Mouse (Mus musculus) forebrain, embryonic 15.5 days (tissue): ENCODE results near the gene Zfp639. TPM values are rescaled to one million over a fixed set of nuclear protein-coding genes. Genes with fewer than 3 reads are reported as not detected.
A peak's percentile ranks its signal among the peaks of the same experiment; 100 is the strongest.

Source experiments
- ATAC-seq: fragments of 200-750 bp; cut with Nextera tagmentation; replicated peaks from 2 replicates; pipeline ENCODE4 v1.8.0; 2017; ENCODE audit warnings: mild to moderate bottlenecking, moderate TSS enrichment, moderate library complexity
- H3K27ac ChIP-seq: fragments of 300-500 bp; sonication (generic); replicated peaks from 2 replicates; pipeline ENCODE4 v1.5.1; 2015; ENCODE audit warnings: mild to moderate bottlenecking, inconsistent platforms
- H3K27me3 ChIP-seq: fragments of 300-500 bp; sonication (generic); 2 replicates; pipeline ENCODE4 v1.6.1; 2015; ENCODE audit warnings: inconsistent platforms
- H3K36me3 ChIP-seq: fragments of 300-500 bp; sonication (generic); 2 replicates; pipeline ENCODE4 v1.6.1; 2015; ENCODE audit warnings: mild to moderate bottlenecking, inconsistent platforms
- H3K4me1 ChIP-seq: fragments of 300-500 bp; sonication (generic); 2 replicates; pipeline ENCODE4 v1.6.1; 2015; ENCODE audit warnings: inconsistent platforms
- H3K4me2 ChIP-seq: fragments of 300-500 bp; sonication (generic); replicated peaks from 2 replicates; pipeline ENCODE4 v1.6.1; 2015; ENCODE audit warnings: mild to moderate bottlenecking, inconsistent platforms
- H3K4me3 ChIP-seq: fragments of 300-500 bp; sonication (generic); 2 replicates; pipeline ENCODE4 v1.5.1; 2015; ENCODE audit warnings: mild to moderate bottlenecking, inconsistent platforms
- H3K9ac ChIP-seq: fragments of 300-500 bp; sonication (generic); replicated peaks from 2 replicates; pipeline ENCODE4 v1.6.1; 2015; ENCODE audit warnings: mild to moderate bottlenecking, inconsistent platforms
- H3K9me3 ChIP-seq: fragments of 300-500 bp; sonication (generic); 2 replicates; pipeline ENCODE4 v1.6.1; 2016; ENCODE audit warnings: inconsistent platforms
- WGBS: fragments of 180-500 bp; shearing (Covaris S2); methylation state at CpG from one replicate; pipeline ENCODE4 v1.1.7; 2015; ENCODE audit warnings: mixed read lengths; 5-methylcytosine and 5-hydroxymethylcytosine counted together
- polyA plus RNA-seq: library from polyadenylated mRNA; unstranded; fragments of >200 nt; fragmentation: Nextera tagmentation; extraction: Ambion mirVana; gene quantifications from 2 replicates; pipeline ENCODE4 v1.2.1, GENCODE M21; 2015

The Zfp639 gene
- polyA plus RNA-seq, 1 experiment from 2014 or later: 39.3 TPM

GRCm38 (mm10) chr3:32508666-32509324, 1.3 kb upstream of the Zfp639 start:
- H3K36me3 ChIP-seq: 0 out of 2 replicates have a peak, but pooled peaks cover 2% of the 10 kb centered on the region
- peak; percentile 36 for ATAC-seq
- H3K27me3 ChIP-seq: no peaks in the 10 kb centered on the region
- no peaks in the 10 kb centered on the region for H3K9me3 ChIP-seq
- peak overlapping the region; percentile 19 for H3K4me3 ChIP-seq
- peaks cover 29% of the 10 kb centered on the region for H3K4me1 ChIP-seq
- H3K27ac ChIP-seq: no peak overlapping the region
- no peak overlapping the region for H3K9ac ChIP-seq
- 1% methylated on average over 17 of the region's 17 CpGs for WGBS
- peak overlapping the region; percentile 44 for H3K4me2 ChIP-seq

DNA sequence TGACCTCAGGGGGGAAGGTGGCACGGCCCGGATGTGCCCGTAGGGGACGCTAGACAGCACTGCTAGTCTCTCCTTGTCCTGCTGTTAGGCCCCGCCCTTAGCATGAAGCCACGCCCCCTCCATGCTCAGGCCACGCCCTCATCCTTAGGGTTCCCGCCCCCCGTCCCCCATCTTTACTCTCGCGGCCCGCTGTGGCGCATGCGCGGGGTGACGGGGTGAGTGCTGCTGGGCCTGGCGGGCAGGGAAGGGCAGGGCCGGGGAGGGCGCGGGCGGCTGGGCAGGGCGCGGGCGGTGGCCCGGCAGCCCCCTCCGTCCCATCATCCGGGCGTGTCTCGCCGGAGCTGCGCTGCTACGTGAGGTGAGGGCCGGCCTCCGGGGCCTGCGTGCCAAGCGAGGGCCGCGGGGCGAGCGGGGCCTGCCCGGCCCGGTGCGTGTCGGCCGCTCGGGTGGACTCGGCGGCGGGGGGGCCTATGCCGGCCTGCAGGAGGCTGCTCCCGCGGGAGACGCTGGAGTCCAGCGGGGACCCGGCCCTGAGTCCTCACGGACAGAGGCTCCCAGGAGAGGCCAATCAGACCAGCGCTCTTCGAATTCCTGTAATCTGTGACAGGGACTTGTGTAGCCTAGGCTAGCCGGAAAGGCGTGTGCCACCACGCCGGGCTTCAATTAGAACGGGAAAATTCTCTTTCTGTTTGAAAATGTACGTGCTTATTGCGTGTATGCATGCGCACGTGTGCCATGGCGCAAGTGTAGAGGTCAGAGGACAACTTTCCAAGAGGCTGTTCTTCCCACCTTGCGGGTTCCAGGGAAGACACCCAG, 524 bp downstream of the Zfp639 start:
- Histone ChIP-seq H3K27me3 (no peaks in the 10 kb centered on the region), H3K36me3 (peaks cover 9% of the 10 kb centered on the region), H3K4me1 (peaks cover 29% of the 10 kb centered on the region), H3K27ac (peak overlapping the region; percentile 76), H3K9me3 (no peaks in the 10 kb centered on the region), H3K4me3 (peak overlapping the region; percentile 91), H3K9ac (peak overlapping the region; percentile 96), H3K4me2 (peak overlapping the region; percentile 68)
- ATAC-seq: peak; percentile 90
- whole genome bisulfite sequencing: under 1% methylated on average over 57 of the region's 69 CpGs

DNA sequence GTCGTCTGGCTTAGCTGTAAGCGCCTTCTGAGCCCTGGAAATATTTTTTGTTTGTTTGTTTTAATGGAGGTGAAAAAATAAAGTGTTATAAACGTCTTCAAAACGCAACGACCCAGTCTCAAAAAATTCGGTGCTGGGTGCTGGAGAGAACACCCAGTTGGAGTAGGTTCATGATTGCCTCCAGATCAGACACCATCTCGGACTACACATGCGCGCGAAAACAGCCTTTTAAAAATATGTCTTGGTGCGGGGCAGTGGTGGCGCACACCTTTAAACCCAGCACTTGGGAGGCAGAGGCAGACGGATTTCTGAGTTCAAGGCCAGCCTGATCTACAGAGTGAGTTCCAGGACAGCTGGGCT, 1.1 kb downstream of the Zfp639 start:
- Histone ChIP-seq H3K4me3 (peak overlapping the region; percentile 91), H3K27ac (no peak overlapping the region; the same call in 1 of the 2 replicates), H3K4me1 (peaks cover 29% of the 10 kb centered on the region), H3K9me3 (no peaks in the 10 kb centered on the region), H3K4me2 (peak overlapping the region; percentile 68), H3K36me3 (peaks cover 14% of the 10 kb centered on the region), H3K9ac (peak overlapping the region; percentile 96), H3K27me3 (no peaks in the 10 kb centered on the region)
- 3% methylated on average over 13 of the region's 13 CpGs for WGBS
- no peak for ATAC-seq

DNA sequence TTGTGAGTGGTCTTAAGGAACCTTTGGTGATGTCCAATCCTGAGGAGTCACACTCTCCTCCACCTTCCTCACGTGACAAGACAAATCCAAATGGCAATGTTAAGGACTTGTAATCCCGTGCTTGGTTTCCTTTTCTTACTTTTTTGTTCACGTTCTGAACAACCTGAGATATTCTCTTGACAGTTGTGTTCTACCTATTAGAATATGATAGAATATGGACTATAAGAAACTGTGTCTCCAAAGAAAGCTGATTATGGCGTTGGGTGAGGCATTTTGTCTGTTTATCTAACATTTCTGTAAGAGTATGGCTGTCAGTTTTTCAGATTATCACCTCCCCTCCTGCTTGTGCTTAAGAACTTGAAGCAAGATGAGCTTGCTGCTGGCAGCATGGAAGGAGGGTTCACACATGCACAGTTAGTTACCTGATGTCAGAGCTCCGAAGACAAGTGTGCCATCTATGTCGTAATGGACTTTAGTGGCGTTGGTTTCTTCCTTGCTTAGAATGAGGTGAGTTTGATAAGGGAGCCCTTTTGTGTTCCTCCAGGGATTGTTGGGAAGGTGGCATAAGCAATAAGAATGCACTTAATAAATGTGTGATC, 2.7 kb downstream of the Zfp639 start:
- no peak overlapping the region for H3K4me2 ChIP-seq
- no peak overlapping the region for H3K4me3 ChIP-seq
- no peak overlapping the region for H3K9ac ChIP-seq
- H3K4me1 ChIP-seq: peaks cover 29% of the 10 kb centered on the region
- no peaks in the 10 kb centered on the region for H3K27me3 ChIP-seq
- H3K36me3 ChIP-seq: peaks cover 20% of the 10 kb centered on the region
- H3K27ac ChIP-seq: no peak overlapping the region
- H3K9me3 ChIP-seq: no peaks in the 10 kb centered on the region
- 92% methylated on average over 7 of the region's 7 CpGs for WGBS
- ATAC-seq: no peak

- Histone ChIP-seq H3K27me3 (no peaks in the 10 kb centered on the region), H3K27ac (no peak overlapping the region), H3K4me3 (no peak overlapping the region), H3K9ac (no peak overlapping the region), H3K9me3 (no peaks in the 10 kb centered on the region), H3K4me1 (peaks cover 29% of the 10 kb centered on the region), H3K36me3 (peaks cover 26% of the 10 kb centered on the region), H3K4me2 (no peak overlapping the region)
- ATAC-seq: no peak
These were observed 3.5 kb downstream of the Zfp639 start for GRCm38 (mm10) chr3:32513528-32513927.

- ATAC-seq: no peak
- Histone ChIP-seq H3K4me1 (peaks cover 9% of the 10 kb centered on the region), H3K9me3 (no peaks in the 10 kb centered on the region), H3K4me2 (no peak overlapping the region), H3K27ac (no peak overlapping the region), H3K9ac (no peak overlapping the region), H3K4me3 (no peak overlapping the region), H3K36me3 (peaks cover 31% of the 10 kb centered on the region), H3K27me3 (no peaks in the 10 kb centered on the region)
- WGBS: 91% methylated on average over 4 of the region's 4 CpGs
These were observed 17.1 kb downstream of the Zfp639 start for GRCm38 (mm10) chr3:32527181-32527580.

DNA sequence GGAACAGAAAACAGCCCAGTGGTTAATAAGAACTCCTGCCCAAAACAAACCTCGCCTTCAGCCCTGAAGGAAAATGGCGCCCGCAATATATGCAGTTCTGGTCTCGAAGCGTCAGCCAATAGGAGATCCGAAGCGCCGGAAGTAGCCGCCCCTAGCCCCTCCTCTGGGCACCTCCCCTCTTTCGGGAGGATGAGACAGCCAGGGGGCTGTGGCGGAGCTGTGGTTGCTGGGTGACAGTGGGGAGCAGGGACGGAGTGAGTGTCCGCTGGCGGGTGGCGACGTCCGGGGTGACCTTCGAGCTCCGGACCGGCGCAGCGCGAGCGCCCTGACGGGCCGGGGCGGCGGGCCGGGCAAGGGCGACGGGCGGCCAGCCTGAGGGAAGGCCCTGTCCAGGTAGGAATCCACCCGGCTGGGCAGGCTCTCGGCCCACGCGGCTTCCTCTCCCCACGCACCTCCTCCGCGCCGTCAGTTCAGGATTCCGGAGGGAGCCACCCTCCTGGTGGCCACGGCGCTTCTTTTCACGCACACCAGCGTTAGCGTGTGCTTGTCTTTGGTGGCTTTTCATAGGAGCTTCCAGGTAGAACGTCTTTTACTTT, 19.3 kb downstream of the Zfp639 start, which contains the start of gene Mfn1:
Gene Mfn1, plus strand, starts transcription at position 163 of the 596 bp plus-strand sequence.
- no peaks in the 10 kb centered on the region for H3K9me3 ChIP-seq
- peak within 1 kb of the TSS; percentile 60 for H3K4me3 ChIP-seq
- H3K4me1 ChIP-seq: peaks cover 9% of the 10 kb centered on the region
- WGBS: under 1% methylated on average over 47 of the region's 47 CpGs
- peak within 1 kb of the TSS; percentile 63 for H3K4me2 ChIP-seq
- peak within 1 kb of the TSS; percentile 44 for H3K27ac ChIP-seq
- peak; percentile 100 for ATAC-seq
- H3K27me3 ChIP-seq: no peaks in the 10 kb centered on the region
- peaks cover 14% of the 10 kb centered on the region; the same call in 1 of the 2 replicates for H3K36me3 ChIP-seq
- peak within 1 kb of the TSS; percentile 70 for H3K9ac ChIP-seq

DNA sequence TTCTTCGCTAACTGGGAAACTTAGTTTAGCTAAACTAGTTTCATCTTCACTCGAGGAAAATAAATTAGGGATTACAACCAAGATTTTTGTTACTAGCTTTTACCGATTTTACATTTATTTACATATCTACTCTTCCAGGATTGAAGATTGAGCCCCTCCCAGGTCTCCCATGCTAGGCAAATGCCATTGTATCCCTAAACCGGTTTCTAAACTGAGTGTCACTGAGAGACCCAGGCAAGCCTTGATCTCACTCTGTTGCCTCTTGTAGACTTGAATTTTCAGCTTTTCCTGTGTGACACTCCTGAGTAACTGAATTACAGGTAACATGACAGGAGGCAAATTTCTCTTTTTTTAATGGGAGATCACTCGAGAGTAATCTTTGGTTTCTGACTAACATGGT, 20.0 kb downstream of the Zfp639 start:
- no peaks in the 10 kb centered on the region for H3K27me3 ChIP-seq
- peaks cover 20% of the 10 kb centered on the region for H3K36me3 ChIP-seq
- H3K9me3 ChIP-seq: no peaks in the 10 kb centered on the region
- peak overlapping the region; percentile 63 for H3K4me2 ChIP-seq
- no peak for ATAC-seq
- H3K9ac ChIP-seq: peak overlapping the region; percentile 70
- H3K27ac ChIP-seq: no peak overlapping the region; the same call in 1 of the 2 replicates
- peaks cover 9% of the 10 kb centered on the region for H3K4me1 ChIP-seq
- peak overlapping the region; percentile 60 for H3K4me3 ChIP-seq
- 14% methylated on average over 5 of the region's 5 CpGs for WGBS

- Histone ChIP-seq H3K4me1 (no peaks in the 10 kb centered on the region), H3K27ac (no peak overlapping the region), H3K27me3 (no peaks in the 10 kb centered on the region), H3K4me2 (no peak overlapping the region), H3K9ac (no peak overlapping the region), H3K4me3 (no peak overlapping the region), H3K9me3 (no peaks in the 10 kb centered on the region), H3K36me3 (peaks cover 39% of the 10 kb centered on the region)
- WGBS: 81% methylated on average over 1 of the region's 1 CpGs
- ATAC-seq: no peak
These were observed 25.6 kb downstream of the Zfp639 start for GRCm38 (mm10) chr3:32535692-32536091.

GRCm38 (mm10) chr3:32537556-32537955, 27.5 kb downstream of the Zfp639 start:
- Histone ChIP-seq H3K27me3 (no peaks in the 10 kb centered on the region), H3K4me1 (no peaks in the 10 kb centered on the region), H3K4me3 (no peak overlapping the region), H3K9me3 (no peaks in the 10 kb centered on the region), H3K9ac (no peak overlapping the region), H3K27ac (no peak overlapping the region), H3K4me2 (no peak overlapping the region), H3K36me3 (peaks cover 35% of the 10 kb centered on the region)
- WGBS: 43% methylated on average over 1 of the region's 1 CpGs
- no peak for ATAC-seq

GRCm38 (mm10) chr3:32538091-32538490, 28.0 kb downstream of the Zfp639 start:
- no peak overlapping the region for H3K4me2 ChIP-seq
- no peak overlapping the region for H3K9ac ChIP-seq
- no peak overlapping the region for H3K27ac ChIP-seq
- peaks cover 39% of the 10 kb centered on the region for H3K36me3 ChIP-seq
- 96% methylated on average over 5 of the region's 5 CpGs for WGBS
- no peaks in the 10 kb centered on the region for H3K4me1 ChIP-seq
- no peak overlapping the region for H3K4me3 ChIP-seq
- no peaks in the 10 kb centered on the region for H3K27me3 ChIP-seq
- no peaks in the 10 kb centered on the region for H3K9me3 ChIP-seq
- ATAC-seq: no peak

DNA sequence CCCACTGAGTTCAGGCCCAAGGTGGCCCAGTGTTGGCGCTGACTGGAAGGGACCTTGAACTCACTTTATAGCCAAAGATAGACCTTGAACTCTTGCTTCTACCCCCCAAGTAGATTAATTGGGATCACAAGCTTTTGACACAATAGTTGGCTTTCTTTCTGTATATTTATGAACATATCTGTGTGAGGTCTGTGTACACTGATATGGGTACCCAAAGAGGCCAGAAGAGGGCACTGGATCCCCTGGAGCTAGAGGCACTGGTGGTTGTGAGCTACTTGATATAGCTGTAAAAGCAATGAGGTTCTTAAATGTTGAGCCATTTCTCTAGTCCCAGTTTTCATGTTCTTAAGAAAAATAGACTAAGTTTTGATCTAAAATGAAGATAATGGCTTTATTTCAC, 43.0 kb downstream of the Zfp639 start:
- no peak overlapping the region for H3K4me3 ChIP-seq
- H3K4me2 ChIP-seq: no peak overlapping the region
- H3K9me3 ChIP-seq: no peaks in the 10 kb centered on the region
- H3K27ac ChIP-seq: no peak overlapping the region
- no peaks in the 10 kb centered on the region for H3K27me3 ChIP-seq
- ATAC-seq: no peak
- H3K4me1 ChIP-seq: no peaks in the 10 kb centered on the region
- WGBS: 93% methylated on average over 1 of the region's 1 CpGs
- H3K36me3 ChIP-seq: peaks cover 28% of the 10 kb centered on the region
- no peak overlapping the region for H3K9ac ChIP-seq
